Mouse (Mus musculus) left cerebral cortex, postnatal 36 days (tissue): ENCODE data around the gene Gm10330. TPM values are rescaled to one million over a fixed set of nuclear protein-coding genes. Genes with fewer than 3 reads are reported as not detected.
"Not testable (repeated sequence)": the region's sequence is repeated elsewhere in the genome, so short reads cannot be mapped to it uniquely, and the experiment has no call there.

Source experiments
- DNase-seq, 2 experiments: peaks; one replicate each; pipeline ENCODE4 v3.0.0; 2021 to 2022; ENCODE audit warnings: low spot score in 2 of 2, mixed read lengths in 1 of 2
- intact Hi-C: fragments of 180-260 bp; cut with DNase I; formaldehyde crosslinking; loops from one replicate; pipeline ENCODE4 v1.15.1; 2025
- total RNA-seq, 2 experiments: library from RNA; stranded (reverse); gene quantifications; 2 replicates each; pipeline ENCODE4 v1.2.3; 2021

Gene Gm10330
- total RNA-seq: under 1 TPM in 1 of 2 experiments, not detected in 1; 0.22 TPM

DNA sequence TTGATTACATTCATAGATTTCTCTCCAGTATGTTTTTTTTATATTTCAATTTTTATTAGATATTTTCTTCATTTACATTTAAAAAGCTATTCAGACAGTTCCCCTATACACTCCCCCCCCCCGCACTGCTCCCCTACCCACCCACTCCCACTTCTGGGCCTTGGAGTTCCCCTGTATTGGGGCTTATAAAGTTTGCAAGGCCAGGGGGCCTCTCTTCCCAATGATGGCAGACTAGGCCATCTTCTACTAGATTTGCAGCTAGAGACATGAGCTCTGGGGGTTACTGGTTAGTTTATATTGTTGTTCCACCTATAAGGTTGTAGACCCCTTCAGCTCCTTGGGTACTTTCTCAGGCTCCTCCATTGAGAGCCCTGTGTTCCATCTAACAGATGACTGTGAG lies at the start of gene Gm10330:
Gene Gm10330 (minus strand): TSS at position 101 of the 400 bp plus-strand sequence.
- DNase-seq, intact Hi-C loops: not testable (repeated sequence)

DNA sequence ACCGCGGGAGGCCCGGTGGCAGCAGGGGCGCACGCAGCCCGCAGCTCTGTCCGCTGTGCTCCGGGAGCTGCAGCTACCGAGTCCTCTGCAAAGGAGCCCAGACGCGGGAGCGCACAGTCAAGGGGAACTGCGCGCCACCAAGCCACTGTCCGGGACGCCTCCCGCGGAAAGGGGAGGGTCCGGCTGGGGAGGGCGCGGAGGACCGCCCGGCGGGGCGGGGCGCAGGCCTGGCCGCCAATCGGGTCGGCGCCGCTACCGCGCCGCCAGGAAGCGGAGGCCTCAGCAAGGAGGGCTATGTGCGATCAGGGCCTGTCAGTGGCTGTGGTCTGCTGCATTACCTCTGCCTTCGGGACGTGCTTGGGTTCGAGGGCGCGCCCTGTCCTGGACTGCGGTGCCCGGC lies 20.7 kb upstream of the Gm10330 start:
- DNase-seq, intact Hi-C loops: not testable (repeated sequence)

DNA sequence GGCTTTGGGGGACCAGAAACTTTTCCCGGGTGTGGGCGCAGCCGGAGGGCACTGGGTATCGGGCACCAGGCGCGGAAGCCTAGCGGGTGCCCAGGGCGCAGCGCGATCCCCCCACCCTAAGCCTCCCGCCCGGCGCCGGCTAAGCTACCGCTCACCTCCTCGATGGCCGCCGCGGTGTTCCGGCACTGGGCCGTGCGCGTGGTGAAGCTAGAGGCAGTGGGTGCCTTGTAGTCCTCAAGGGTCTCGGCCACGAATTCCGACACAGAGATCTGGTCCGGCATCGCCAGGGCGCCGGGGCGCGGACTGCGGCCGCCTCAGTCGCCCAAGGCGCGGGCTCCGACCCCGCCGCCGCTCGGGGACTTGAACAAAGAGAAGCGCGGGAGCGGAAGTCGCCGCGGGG lies 20.3 kb upstream of the Gm10330 start:
- peak; percentile 7 to 11 for DNase-seq
- intact Hi-C loops: not testable (repeated sequence)
